Mouse (Mus musculus): ENCODE measurements around the gene Olfr1465. TPM values are rescaled to one million over a fixed set of nuclear protein-coding genes. Genes with fewer than 3 reads are reported as not detected.

Olfr1465 gene
- polyA plus RNA-seq (2012; fragmentation: generic; extraction: Trizol): not detected
- long read RNA-seq, experiment 1: 0 reads
- long read RNA-seq, experiment 2: 0 reads

DNA sequence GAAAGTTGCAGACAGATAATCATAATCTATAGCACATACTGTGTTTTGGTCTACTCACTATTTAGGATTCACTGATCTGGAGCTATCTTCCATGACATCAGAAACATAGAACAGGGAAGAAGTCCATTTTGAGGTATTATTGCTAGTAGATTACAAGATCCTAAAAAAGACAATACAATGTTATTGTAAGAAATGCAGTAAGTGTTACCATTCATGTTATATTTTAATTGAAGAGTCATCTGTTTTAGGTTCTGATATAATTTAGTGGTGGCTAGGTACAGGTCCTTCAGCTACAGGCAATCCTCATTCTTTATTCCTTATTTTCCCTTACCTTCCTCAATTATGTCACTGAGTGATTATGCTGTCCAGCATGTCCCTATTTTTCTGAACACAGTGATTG lies at the start of gene Olfr1465:
Gene Olfr1465 (minus strand): TSS at position 101 of the 400 bp plus-strand sequence.
- no peaks in the 10 kb centered on the region for H3K36me3 ChIP-seq (ENCODE audit: control insufficient read depth, insufficient read depth)
- H3K79me3 ChIP-seq (ENCODE audit: low read depth): no peaks in the 10 kb centered on the region
- no peak within 1 kb of the TSS for H3ac ChIP-seq (ENCODE audit: control insufficient read depth, insufficient read length, low read depth)
- H3K27me3 ChIP-seq (ENCODE audit: control insufficient read depth, insufficient read depth, insufficient read length): no peaks in the 10 kb centered on the region
- TF ChIP-seq FOSL1 (IDR thresholded peaks at IDR 0.05; ENCODE audit: insufficient read depth, low read length, poor library complexity, severe bottlenecking) (no peak), MYOD1 (IDR thresholded peaks at IDR 0.05; ENCODE audit: control insufficient read depth, insufficient read length, low read depth) (no peak), CTCF (IDR thresholded peaks at IDR 0.05; ENCODE audit: control insufficient read depth, insufficient read depth, insufficient read length) (no peak)
- H3K4me3 ChIP-seq (ENCODE audit: insufficient read depth, poor library complexity, severe bottlenecking): no peak within 1 kb of the TSS
- H3K79me2 ChIP-seq (ENCODE audit: control insufficient read depth, insufficient read depth): no peaks in the 10 kb centered on the region

DNA sequence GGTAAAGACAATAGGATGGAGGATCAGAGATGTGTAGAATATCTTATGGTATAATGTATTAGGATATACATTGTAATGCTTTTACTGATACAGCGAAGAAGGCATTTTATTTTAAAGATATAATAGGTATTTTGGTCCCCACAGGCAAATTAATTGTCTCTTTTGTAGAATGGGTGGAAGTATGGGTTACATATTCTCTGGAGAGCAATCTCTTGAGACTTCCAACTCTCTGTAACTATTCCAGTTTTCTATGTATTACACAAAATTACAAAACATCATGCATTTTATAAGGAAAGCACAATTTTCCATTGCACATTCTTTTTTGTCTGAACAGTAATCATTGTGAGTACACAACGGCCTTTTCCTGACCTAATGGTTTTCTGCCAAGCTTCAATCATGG lies 46.6 kb upstream of the Olfr1465 start, which contains the start of gene Olfr1467:
Gene Olfr1467 (plus strand): TSS at position 301 of the 400 bp plus-strand sequence.
- H3K27me3 ChIP-seq (ENCODE audit: control insufficient read depth, insufficient read depth, insufficient read length): no peaks in the 10 kb centered on the region
- H3ac ChIP-seq (ENCODE audit: control insufficient read depth, insufficient read length, low read depth): no peak within 1 kb of the TSS
- no peaks in the 10 kb centered on the region for H3K79me2 ChIP-seq (ENCODE audit: control insufficient read depth, insufficient read depth)
- H3K4me3 ChIP-seq (ENCODE audit: insufficient read depth, poor library complexity, severe bottlenecking): no peak within 1 kb of the TSS
- TF ChIP-seq MYOD1 (IDR thresholded peaks at IDR 0.05; ENCODE audit: control insufficient read depth, insufficient read length, low read depth): no peak
- TF ChIP-seq USF1 (IDR thresholded peaks at IDR 0.05; ENCODE audit: low read depth): no peak
- no peaks in the 10 kb centered on the region for H3K79me3 ChIP-seq (ENCODE audit: low read depth)
- H3K36me3 ChIP-seq (ENCODE audit: control insufficient read depth, insufficient read depth): no peaks in the 10 kb centered on the region

DNA sequence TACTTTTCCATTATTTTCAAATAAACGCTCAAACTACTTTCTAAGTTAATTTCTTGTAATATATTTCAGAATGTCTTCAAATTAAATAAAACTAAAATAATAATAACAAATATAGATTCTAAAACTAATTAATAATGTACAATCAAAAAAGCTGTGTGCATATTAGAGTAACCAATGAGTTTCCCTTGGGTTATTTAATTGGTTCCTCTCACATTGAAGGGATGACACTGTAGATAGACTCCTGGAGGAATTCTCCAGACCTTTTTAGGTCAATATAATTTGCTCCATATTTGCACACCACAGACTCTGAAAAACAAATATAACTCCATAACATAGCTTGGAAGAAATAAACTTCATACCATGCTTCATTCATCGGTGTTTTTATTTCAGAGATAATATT lies 23.2 kb upstream of the Olfr1465 start, which contains the start of gene Olfr1466:
Gene Olfr1466 (plus strand): TSS at position 301 of the 400 bp plus-strand sequence.
- no peak for TF ChIP-seq CEBPB (IDR thresholded peaks at IDR 0.05; ENCODE audit: low read depth)
- no peak for TF ChIP-seq CTCF (IDR thresholded peaks at IDR 0.05; ENCODE audit: control insufficient read depth, insufficient read depth, insufficient read length)
- no peak for TF ChIP-seq FOSL1 (IDR thresholded peaks at IDR 0.05; ENCODE audit: insufficient read depth, low read length, poor library complexity, severe bottlenecking)
- no peak for TF ChIP-seq MAX (IDR thresholded peaks at IDR 0.05)
- no peak for TF ChIP-seq MYOG (IDR thresholded peaks at IDR 0.05; ENCODE audit: control insufficient read depth, extremely low read depth, insufficient read length)
- no peak for TF ChIP-seq MYOD1 (IDR thresholded peaks at IDR 0.05; ENCODE audit: control insufficient read depth, insufficient read length, low read depth)
- TF ChIP-seq USF1 (IDR thresholded peaks at IDR 0.05; ENCODE audit: low read depth): no peak

More for the DNA sequence above, 23.2 kb upstream of the Olfr1465 start, which contains the start of gene Olfr1466:
- no peaks in the 10 kb centered on the region for H3K27me3 ChIP-seq (ENCODE audit: control insufficient read depth, insufficient read depth, insufficient read length)
- no peaks in the 10 kb centered on the region for H3K79me2 ChIP-seq (ENCODE audit: control insufficient read depth, insufficient read depth)
- no peaks in the 10 kb centered on the region for H3K36me3 ChIP-seq (ENCODE audit: control insufficient read depth, insufficient read depth)
- no peak within 1 kb of the TSS for H3ac ChIP-seq (ENCODE audit: control insufficient read depth, insufficient read length, low read depth)
- H3K79me3 ChIP-seq (ENCODE audit: low read depth): no peaks in the 10 kb centered on the region
- no peak within 1 kb of the TSS for H3K4me3 ChIP-seq (ENCODE audit: insufficient read depth, poor library complexity, severe bottlenecking)

Other genes starting within 250 kb of the Olfr1465 start
- gene Olfr1457, start 217.7 kb downstream of the Olfr1465 start, polyA plus RNA-seq (2012; fragmentation: generic; extraction: Trizol): not detected
- not detected for gene Olfr1458, start 208.8 kb downstream of the Olfr1465 start, polyA plus RNA-seq (2012; fragmentation: generic; extraction: Trizol)
- gene Olfr1459, start 166.0 kb downstream of the Olfr1465 start, polyA plus RNA-seq (2012; fragmentation: generic; extraction: Trizol): 0.01 TPM
- gene Olfr1461, start 152.5 kb downstream of the Olfr1465 start, polyA plus RNA-seq (2012; fragmentation: generic; extraction: Trizol): not detected
- gene Olfr1462, start 129.8 kb downstream of the Olfr1465 start, polyA plus RNA-seq (2012; fragmentation: generic; extraction: Trizol): not detected
- gene Olfr1463, start 84.2 kb downstream of the Olfr1465 start, polyA plus RNA-seq (2012; fragmentation: generic; extraction: Trizol): not detected
- not detected for gene Olfr1466, start 23.3 kb upstream of the Olfr1465 start, polyA plus RNA-seq (2012; fragmentation: generic; extraction: Trizol)
- gene Olfr1467, start 46.7 kb upstream of the Olfr1465 start, polyA plus RNA-seq (2012; fragmentation: generic; extraction: Trizol): not detected
- not detected for gene Olfr1469, start 92.3 kb upstream of the Olfr1465 start, polyA plus RNA-seq (2012; fragmentation: generic; extraction: Trizol)
- gene Olfr1471, start 127.9 kb upstream of the Olfr1465 start, polyA plus RNA-seq (2012; fragmentation: generic; extraction: Trizol): not detected
- not detected for gene Olfr1472, start 140.5 kb upstream of the Olfr1465 start, polyA plus RNA-seq (2012; fragmentation: generic; extraction: Trizol)
- gene Olfr1474, start 154.0 kb upstream of the Olfr1465 start, polyA plus RNA-seq (2012; fragmentation: generic; extraction: Trizol): not detected
- gene Olfr1475, start 164.7 kb upstream of the Olfr1465 start, polyA plus RNA-seq (2012; fragmentation: generic; extraction: Trizol): not detected
- gene Olfr1477, start 185.0 kb upstream of the Olfr1465 start, polyA plus RNA-seq (2012; fragmentation: generic; extraction: Trizol): not detected
- gene Olfr1480, start 212.4 kb upstream of the Olfr1465 start, polyA plus RNA-seq (2012; fragmentation: generic; extraction: Trizol): not detected

Data from C2C12 (cell line).